Mouse (Mus musculus): ENCODE measurements at regions not wholly inside any gene's neighbourhood (a gene's known extent, or its start where the extent isn't known, plus 50 kb on each side); places are given as distances from the start of the nearest gene placed in this dataset.

GRCm38 (mm10) chr14:111008172-111008571 lies 253.2 kb upstream of the Slitrk6 start:
- DNase-seq, result peak; percentile 6
